Mouse (Mus musculus) liver, postnatal 0 days (tissue): ENCODE results near the gene Gm8122. TPM values are rescaled to one million over a fixed set of nuclear protein-coding genes. Genes with fewer than 3 reads are reported as not detected.
"Not testable (repeated sequence)": the region's sequence is repeated elsewhere in the genome, so short reads cannot be mapped to it uniquely, and the experiment has no call there.

Experiments
- ATAC-seq: fragments of 200-750 bp; cut with Nextera tagmentation; 2 replicates; pipeline ENCODE4 v1.8.0; 2017; ENCODE audit warnings: mild to moderate bottlenecking, moderate library complexity
- DNase-seq: peaks from one replicate; pipeline ENCODE4 v3.0.0-alpha.2; 2016
- H3K27ac ChIP-seq: fragments of 300-500 bp; sonication (generic); 2 replicates; pipeline ENCODE4 v1.5.1; 2014; ENCODE audit warnings: antibody characterized with exemption, moderate library complexity, mild to moderate bottlenecking, low read depth
- H3K27me3 ChIP-seq: fragments of 300-500 bp; sonication (generic); 2 replicates; pipeline ENCODE4 v1.6.1; 2014; ENCODE audit warnings: low read length, control low read depth, mixed read lengths; ENCODE audit not compliant: insufficient read depth
- H3K36me3 ChIP-seq: fragments of 300-500 bp; sonication (generic); replicated peaks from 2 replicates; pipeline ENCODE4 v1.6.1; 2014; ENCODE audit warnings: mild to moderate bottlenecking, control low read depth, low read length, moderate library complexity, mixed read lengths; ENCODE audit not compliant: insufficient read depth
- H3K4me1 ChIP-seq: fragments of 300-500 bp; sonication (generic); 2 replicates; pipeline ENCODE4 v1.6.1; 2014; ENCODE audit warnings: antibody characterized with exemption, mild to moderate bottlenecking, control low read depth; ENCODE audit not compliant: insufficient read depth
- H3K4me2 ChIP-seq: fragments of 300-500 bp; sonication (generic); 2 replicates; pipeline ENCODE4 v1.6.1; 2014; ENCODE audit warnings: low read depth, mild to moderate bottlenecking, low read length, moderate library complexity, mixed read lengths
- H3K4me3 ChIP-seq: fragments of 300-500 bp; sonication (generic); 2 replicates; pipeline ENCODE4 v1.5.1; 2014; ENCODE audit warnings: low read depth, low read length
- H3K9ac ChIP-seq: fragments of 300-500 bp; sonication (generic); replicated peaks from 2 replicates; pipeline ENCODE4 v1.6.1; 2014; ENCODE audit warnings: mild to moderate bottlenecking, moderate library complexity
- H3K9me3 ChIP-seq: fragments of 300-500 bp; sonication (generic); 2 replicates; pipeline ENCODE4 v1.6.1; 2016; ENCODE audit warnings: mild to moderate bottlenecking, control low read depth, low read length, mixed read lengths
- WGBS: fragments of 180-500 bp; shearing (Covaris S2); extraction: QIAGEN DNeasy Blood & Tissue Kit; methylation state at CpG from one replicate; pipeline ENCODE4 v1.1.7; 2014; ENCODE audit not compliant: insufficient replicate concordance; 5-methylcytosine and 5-hydroxymethylcytosine counted together
- polyA plus RNA-seq: library from polyadenylated mRNA; unstranded; fragments of >200 nt; fragmentation: Nextera tagmentation; extraction: Ambion mirVana; gene quantifications from 2 replicates; pipeline ENCODE4 v1.2.1, GENCODE M21; 2015

The Gm8122 gene
- polyA plus RNA-seq, result not detected in 2 replicates

GRCm38 (mm10) chr14:43235204-43235603, at the start of gene Gm8122:
Gene Gm8122, minus strand, starts transcription at chr14:43235304.
- not testable (repeated sequence) for H3K4me2 ChIP-seq, ATAC-seq, DNase-seq, H3K4me3 ChIP-seq, H3K4me1 ChIP-seq, H3K9ac ChIP-seq, H3K36me3 ChIP-seq, H3K9me3 ChIP-seq, H3K27me3 ChIP-seq, H3K27ac ChIP-seq
- WGBS, result 86% methylated on average over 3 of the region's 4 CpGs

GRCm38 (mm10) chr14:43278681-43279080, 43.6 kb upstream of the Gm8122 start:
- H3K9ac ChIP-seq, H3K9me3 ChIP-seq, DNase-seq, H3K27ac ChIP-seq, H3K4me1 ChIP-seq, H3K4me3 ChIP-seq, H3K4me2 ChIP-seq, ATAC-seq, H3K36me3 ChIP-seq, H3K27me3 ChIP-seq: not testable (repeated sequence)
- 83% methylated on average over 3 of the region's 3 CpGs for WGBS

GRCm38 (mm10) chr14:43278146-43278545, 43.0 kb upstream of the Gm8122 start:
- not testable (repeated sequence) for H3K36me3 ChIP-seq, H3K9ac ChIP-seq, H3K9me3 ChIP-seq, H3K27me3 ChIP-seq, H3K4me1 ChIP-seq, ATAC-seq, H3K27ac ChIP-seq, H3K4me2 ChIP-seq, DNase-seq, H3K4me3 ChIP-seq
- 45% methylated on average over 4 of the region's 4 CpGs for WGBS

DNA sequence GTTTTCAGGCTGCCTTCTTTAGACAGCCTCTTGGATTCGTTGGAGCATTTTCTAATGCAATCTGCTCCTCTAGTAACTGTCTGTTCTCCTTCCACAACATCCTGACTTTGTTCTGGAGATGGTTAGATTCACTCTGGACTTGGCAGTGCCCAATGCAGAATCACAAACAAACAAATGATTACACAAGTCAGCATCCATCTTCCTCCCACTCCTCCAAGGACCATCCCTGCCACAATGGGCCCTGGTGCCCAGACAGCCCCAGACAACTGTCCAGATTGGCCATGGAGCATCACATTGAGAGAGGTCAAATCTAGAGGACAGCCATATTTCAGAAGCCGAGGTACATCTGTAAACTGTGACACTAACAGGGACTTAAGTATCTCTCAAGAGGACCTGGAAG, 42.4 kb upstream of the Gm8122 start:
- not testable (repeated sequence) for H3K27ac ChIP-seq, H3K4me3 ChIP-seq, H3K9ac ChIP-seq, DNase-seq, H3K36me3 ChIP-seq, ATAC-seq, H3K4me2 ChIP-seq, H3K27me3 ChIP-seq, H3K4me1 ChIP-seq, H3K9me3 ChIP-seq
- WGBS, result 52% methylated on average over 2 of the region's 2 CpGs

DNA sequence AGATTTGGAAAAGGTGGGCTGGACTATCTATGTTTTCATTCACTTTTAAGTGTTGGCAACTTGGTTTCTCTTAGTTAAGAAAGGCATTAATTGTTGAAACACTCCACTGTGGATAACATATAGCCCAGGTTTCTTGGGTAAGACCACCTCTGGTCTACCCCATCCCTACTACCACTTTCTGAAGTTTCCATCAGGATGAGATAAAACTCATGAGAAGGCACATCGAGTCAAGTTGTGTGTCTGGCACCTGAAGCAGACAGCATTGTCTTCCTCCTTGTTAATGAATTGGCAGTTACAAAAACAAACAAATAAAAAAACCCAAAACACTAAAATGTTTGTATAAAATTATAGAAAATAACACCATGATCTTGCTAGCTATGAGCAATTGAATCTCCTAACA, 40.6 kb upstream of the Gm8122 start:
- not testable (repeated sequence) for H3K27ac ChIP-seq, H3K4me1 ChIP-seq, H3K9me3 ChIP-seq, H3K4me2 ChIP-seq, H3K27me3 ChIP-seq, H3K4me3 ChIP-seq, ATAC-seq, H3K36me3 ChIP-seq, H3K9ac ChIP-seq, DNase-seq
- WGBS, result 67% methylated on average over 1 of the region's 1 CpGs

DNA sequence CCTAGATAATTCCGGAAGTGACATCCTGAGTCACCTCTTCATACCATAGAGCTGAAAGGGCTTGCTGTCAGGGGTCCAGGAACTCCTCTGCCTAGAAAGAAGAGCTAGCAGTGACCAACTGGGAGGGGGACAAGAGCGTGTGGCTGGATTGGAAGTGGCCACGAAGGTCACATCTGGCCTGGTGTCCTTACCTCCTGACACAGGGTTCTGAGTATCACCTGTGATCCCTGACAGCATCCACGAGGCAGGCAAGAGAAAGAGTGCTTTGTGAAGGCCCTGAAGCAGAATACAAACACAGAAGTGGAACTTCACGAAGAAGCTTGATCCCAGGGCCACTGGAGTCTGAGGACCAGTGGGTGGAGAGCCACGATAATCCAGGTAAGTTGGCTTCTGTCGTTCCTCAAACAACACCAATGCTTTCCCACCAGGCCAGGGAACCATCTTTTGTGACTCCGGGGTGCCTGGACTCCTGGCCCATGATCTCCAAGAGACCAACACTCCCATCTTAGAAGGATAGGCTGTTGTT, 39.9 kb upstream of the Gm8122 start, which contains the start of gene Gm9732:
Gm9732 (plus strand) TSS at position 51 of the 526 bp plus-strand sequence.
- not testable (repeated sequence) for H3K4me1 ChIP-seq, ATAC-seq, H3K9me3 ChIP-seq, H3K27me3 ChIP-seq, H3K4me3 ChIP-seq, H3K9ac ChIP-seq, DNase-seq, H3K27ac ChIP-seq, H3K36me3 ChIP-seq, H3K4me2 ChIP-seq
- 76% methylated on average over 8 of the region's 8 CpGs for WGBS

DNA sequence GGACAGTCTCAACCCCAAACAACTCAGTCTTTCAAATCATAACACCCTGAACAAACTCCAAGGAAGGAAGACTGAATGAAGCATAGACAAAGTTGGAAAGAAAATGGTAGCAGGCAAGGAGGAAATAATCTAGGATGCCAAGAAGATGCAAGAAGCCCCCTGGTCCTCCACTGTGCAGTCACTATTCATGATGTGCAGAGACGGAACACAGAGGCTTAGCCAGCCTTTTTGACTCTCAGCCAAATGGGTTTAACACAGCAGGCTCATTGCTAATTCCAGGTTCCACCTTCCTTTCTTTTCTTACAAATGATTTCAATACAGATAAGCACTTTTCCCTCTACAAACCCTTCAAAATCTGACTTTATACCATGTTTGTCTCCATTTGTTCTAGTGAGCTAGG, 38.1 kb upstream of the Gm8122 start:
- not testable (repeated sequence) for H3K27me3 ChIP-seq, H3K27ac ChIP-seq, H3K36me3 ChIP-seq, H3K9me3 ChIP-seq, H3K4me1 ChIP-seq, ATAC-seq, H3K4me2 ChIP-seq, H3K9ac ChIP-seq, H3K4me3 ChIP-seq, DNase-seq
- WGBS, result 70% methylated on average over 1 of the region's 1 CpGs

DNA sequence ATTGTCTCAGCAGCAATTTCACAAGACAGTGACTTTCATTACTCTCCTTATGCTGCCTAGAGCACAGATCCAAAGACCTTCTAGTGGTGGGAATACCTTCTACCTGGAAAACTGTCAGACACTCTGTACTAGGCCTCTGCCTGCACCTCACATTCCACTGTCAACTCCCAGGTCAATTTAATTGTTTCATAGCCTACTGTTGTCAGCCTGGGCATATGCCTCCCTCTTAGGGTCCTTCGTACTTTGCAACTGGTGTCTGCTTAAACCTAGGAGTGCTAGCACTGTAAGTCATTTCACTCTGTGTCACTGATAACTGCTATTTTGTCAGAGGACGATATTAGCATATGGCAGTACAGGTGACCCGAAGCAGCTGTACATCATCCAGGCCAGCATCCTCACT, 34.1 kb upstream of the Gm8122 start:
- H3K9me3 ChIP-seq, H3K4me3 ChIP-seq, H3K9ac ChIP-seq, ATAC-seq, H3K27me3 ChIP-seq, H3K4me1 ChIP-seq, H3K36me3 ChIP-seq, H3K4me2 ChIP-seq, H3K27ac ChIP-seq, DNase-seq: not testable (repeated sequence)
- WGBS, result 69% methylated on average over 3 of the region's 3 CpGs

- 25% methylated on average over 2 of the region's 2 CpGs for WGBS
- H3K4me3 ChIP-seq, H3K27ac ChIP-seq, H3K9ac ChIP-seq, H3K9me3 ChIP-seq, H3K27me3 ChIP-seq, H3K36me3 ChIP-seq, ATAC-seq, DNase-seq, H3K4me2 ChIP-seq, H3K4me1 ChIP-seq: not testable (repeated sequence)
Observed at GRCm38 (mm10) chr14:43268521-43269084, 33.5 kb upstream of the Gm8122 start.

GRCm38 (mm10) chr14:43263421-43263820, 28.3 kb upstream of the Gm8122 start:
- not testable (repeated sequence) for H3K4me3 ChIP-seq, H3K4me1 ChIP-seq, H3K4me2 ChIP-seq, H3K27me3 ChIP-seq, ATAC-seq, H3K9ac ChIP-seq, H3K27ac ChIP-seq, H3K36me3 ChIP-seq, DNase-seq, H3K9me3 ChIP-seq
- 82% methylated on average over 3 of the region's 3 CpGs for WGBS
